Mouse (Mus musculus) forebrain, embryonic 11.5 days (tissue): Measurements from ENCODE around the gene Atp2c1. TPM values are rescaled to one million over a fixed set of nuclear protein-coding genes. Genes with fewer than 3 reads are reported as not detected.

Experiments used
- ATAC-seq: fragments of 200-750 bp; cut with Nextera tagmentation; replicated peaks from 2 replicates; pipeline ENCODE4 v1.8.0; 2017; ENCODE audit warnings: moderate TSS enrichment; ENCODE audit not compliant: low FRiP score
- DNase-seq: peaks from one replicate; pipeline ENCODE4 v3.0.0-alpha.2; 2017; ENCODE audit warnings: low spot score
- H3K27ac ChIP-seq: fragments of 300-500 bp; sonication (generic); 2 replicates; pipeline ENCODE4 v1.5.1; 2014; ENCODE audit warnings: low read depth, low read length
- H3K27me3 ChIP-seq: fragments of 300-500 bp; sonication (generic); 2 replicates; pipeline ENCODE4 v1.6.1; 2014; ENCODE audit warnings: mild to moderate bottlenecking, low read length, mixed read lengths; ENCODE audit not compliant: control insufficient read depth, insufficient read depth
- H3K36me3 ChIP-seq: fragments of 300-500 bp; sonication (generic); 2 replicates; pipeline ENCODE4 v1.6.1; 2014; ENCODE audit warnings: mild to moderate bottlenecking, low read length, moderate library complexity, mixed read lengths; ENCODE audit not compliant: control insufficient read depth, insufficient read depth
- H3K4me1 ChIP-seq: fragments of 300-500 bp; sonication (generic); replicated peaks from 2 replicates; pipeline ENCODE4 v1.6.1; 2014; ENCODE audit warnings: low read length, mixed read lengths; ENCODE audit not compliant: control insufficient read depth, insufficient read depth
- H3K4me2 ChIP-seq: fragments of 300-500 bp; sonication (generic); 2 replicates; pipeline ENCODE4 v1.6.1; 2014; ENCODE audit warnings: low read depth, mild to moderate bottlenecking, low read length, moderate library complexity, mixed read lengths; ENCODE audit not compliant: severe bottlenecking
- H3K4me3 ChIP-seq: fragments of 300-500 bp; sonication (generic); 2 replicates; pipeline ENCODE4 v1.5.1; 2014; ENCODE audit warnings: low read depth, low read length
- H3K9ac ChIP-seq: fragments of 300-500 bp; sonication (generic); 2 replicates; pipeline ENCODE4 v1.6.1; 2014; ENCODE audit warnings: low read length
- H3K9me3 ChIP-seq: fragments of 300-500 bp; sonication (generic); 2 replicates; pipeline ENCODE4 v1.6.1; 2016; ENCODE audit warnings: low read length, mixed read lengths; ENCODE audit not compliant: control insufficient read depth
- WGBS: fragments of 180-500 bp; shearing (Covaris S2); extraction: QIAGEN DNeasy Blood & Tissue Kit; methylation state at CpG from one replicate; pipeline ENCODE4 v1.1.7; 2014; 5-methylcytosine and 5-hydroxymethylcytosine counted together
- polyA plus RNA-seq: library from polyadenylated mRNA; unstranded; fragments of >200 nt; fragmentation: Nextera tagmentation; extraction: Ambion mirVana; gene quantifications from 2 replicates; pipeline ENCODE4 v1.2.1, GENCODE M21; 2014

The Atp2c1 gene
- polyA plus RNA-seq, 1 experiment from 2014 or later = 69.5 TPM

GRCm38 (mm10) chr9:105502389-105502788 is 24.7 kb downstream of the Atp2c1 start:
- Histone ChIP-seq H3K27me3 (no peaks in the 10 kb centered on the region), H3K36me3 (no peaks in the 10 kb centered on the region), H3K4me1 (no peaks in the 10 kb centered on the region), H3K9me3 (no peaks in the 10 kb centered on the region), H3K4me2 (no peak overlapping the region), H3K9ac (no peak overlapping the region), H3K27ac (no peak overlapping the region), H3K4me3 (no peak overlapping the region)
- ATAC-seq (no peak), DNase-seq (no peak)
- WGBS = 69% methylated on average over 4 of the region's 4 CpGs

DNA sequence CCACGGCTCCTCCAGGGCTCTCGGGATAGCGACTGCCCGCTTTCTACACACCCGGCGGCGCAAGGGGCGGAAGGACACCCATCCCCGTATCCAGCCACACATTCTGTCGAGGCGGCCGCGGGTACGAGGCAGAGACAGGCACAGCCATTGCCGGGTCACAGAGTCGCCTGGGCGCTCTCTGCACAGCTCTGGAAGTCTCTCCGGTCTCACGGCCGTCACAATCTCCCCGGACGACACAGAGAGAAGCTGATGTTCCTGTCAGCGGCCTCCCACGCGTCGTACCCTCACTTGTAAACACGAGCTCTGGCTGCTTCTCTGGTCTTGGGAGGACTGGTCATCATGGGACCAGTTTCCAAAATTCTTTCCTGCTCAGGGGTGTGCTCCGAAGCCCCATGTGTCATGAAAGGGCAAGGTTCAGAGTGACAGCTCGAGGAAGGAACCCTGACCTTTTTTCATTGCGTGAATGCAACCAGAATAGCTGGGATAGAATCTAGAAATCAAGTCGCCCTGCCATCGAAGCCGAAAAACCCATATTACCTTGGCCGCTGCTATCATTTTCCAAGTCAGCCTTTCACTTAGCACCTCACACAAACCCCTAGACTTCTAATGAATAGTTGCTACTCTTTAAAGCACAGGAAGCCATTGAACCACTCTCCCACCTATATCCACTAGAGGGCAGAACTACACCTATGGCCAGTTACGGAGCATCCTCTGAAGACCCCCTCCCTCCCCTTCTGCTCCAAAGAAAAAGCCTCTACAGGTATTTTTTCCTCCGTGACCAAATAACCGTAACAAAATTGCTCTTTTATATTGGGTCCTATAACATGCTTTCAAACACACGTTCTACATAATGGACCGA is 31.6 kb downstream of the Atp2c1 start:
- WGBS = 2% methylated on average over 39 of the region's 39 CpGs
- no peaks in the 10 kb centered on the region for H3K9me3 ChIP-seq
- H3K27ac ChIP-seq = peak overlapping the region; percentile 95
- ATAC-seq (peak; percentile 31), DNase-seq (peak; percentile 64)
- H3K27me3 ChIP-seq = no peaks in the 10 kb centered on the region
- H3K36me3 ChIP-seq = no peaks in the 10 kb centered on the region
- peak overlapping the region; percentile 96 for H3K4me2 ChIP-seq
- H3K4me1 ChIP-seq = peaks cover 3% of the 10 kb centered on the region
- peak overlapping the region; percentile 86 for H3K4me3 ChIP-seq
- peak overlapping the region; percentile 93 for H3K9ac ChIP-seq

DNA sequence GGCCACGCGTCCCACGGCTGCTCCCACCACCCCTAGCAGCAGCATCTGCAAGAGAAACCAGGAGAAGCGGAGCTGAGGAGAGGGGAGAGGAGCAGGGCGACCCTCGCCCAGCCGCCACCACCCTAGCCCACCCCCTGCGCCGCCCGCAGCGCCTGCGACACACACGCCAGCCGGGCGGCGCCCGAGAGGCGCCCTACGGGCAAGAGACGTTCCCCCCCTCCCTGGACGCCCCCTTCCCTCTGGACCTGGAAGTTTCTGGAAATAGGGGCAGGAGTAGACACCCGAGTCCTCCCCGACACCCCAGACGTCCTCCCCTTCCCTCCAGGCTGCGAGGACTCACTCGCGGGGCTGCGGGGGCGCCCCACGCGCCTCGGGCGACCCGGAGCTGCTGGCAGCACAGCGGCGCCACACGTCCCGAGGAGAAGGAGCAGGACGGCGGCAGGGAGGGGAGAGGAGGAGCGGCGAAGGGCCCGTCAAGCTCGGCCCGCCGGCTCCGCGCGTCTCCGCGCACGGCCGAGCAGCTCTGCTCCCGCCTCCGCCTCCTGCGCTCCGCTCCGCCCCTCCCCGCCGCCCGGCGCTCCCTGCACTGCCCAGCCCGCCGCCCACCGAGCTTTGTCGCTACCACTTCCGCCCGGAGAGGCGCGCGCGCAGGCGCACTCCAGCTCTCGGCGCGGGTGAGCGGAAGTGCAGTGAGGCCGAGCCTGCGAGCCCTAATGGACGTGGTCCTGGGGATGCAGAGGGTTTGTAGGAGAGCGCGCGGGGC is 32.4 kb downstream of the Atp2c1 start:
- under 1% methylated on average over 63 of the region's 83 CpGs for WGBS
- H3K4me1 ChIP-seq = peaks cover 3% of the 10 kb centered on the region
- H3K36me3 ChIP-seq = no peaks in the 10 kb centered on the region
- ATAC-seq (peak; percentile 99), DNase-seq (peak; percentile 99)
- no peaks in the 10 kb centered on the region for H3K9me3 ChIP-seq
- H3K27ac ChIP-seq = peak overlapping the region; percentile 95
- no peaks in the 10 kb centered on the region for H3K27me3 ChIP-seq
- H3K9ac ChIP-seq = peak overlapping the region; percentile 93
- H3K4me3 ChIP-seq = peak overlapping the region; percentile 86
- peak overlapping the region; percentile 96 for H3K4me2 ChIP-seq

GRCm38 (mm10) chr9:105492744-105493143 is 34.4 kb downstream of the Atp2c1 start:
- Histone ChIP-seq H3K9me3 (no peaks in the 10 kb centered on the region), H3K27ac (no peak overlapping the region), H3K9ac (no peak overlapping the region), H3K4me3 (no peak overlapping the region), H3K36me3 (no peaks in the 10 kb centered on the region), H3K27me3 (no peaks in the 10 kb centered on the region), H3K4me2 (no peak overlapping the region), H3K4me1 (peaks cover 3% of the 10 kb centered on the region)
- DNase-seq (no peak), ATAC-seq (no peak)
- 80% methylated on average over 3 of the region's 3 CpGs for WGBS

GRCm38 (mm10) chr9:105488363-105488762 is 38.8 kb downstream of the Atp2c1 start:
- no peaks in the 10 kb centered on the region for H3K36me3 ChIP-seq
- no peak for ATAC-seq
- no peaks in the 10 kb centered on the region for H3K27me3 ChIP-seq
- no peak overlapping the region for H3K27ac ChIP-seq
- no peaks in the 10 kb centered on the region for H3K9me3 ChIP-seq
- peaks cover 3% of the 10 kb centered on the region; the same call in 1 of the 2 replicates for H3K4me1 ChIP-seq
- DNase-seq = no peak
- H3K9ac ChIP-seq = no peak overlapping the region
- 83% methylated on average over 5 of the region's 5 CpGs for WGBS
- H3K4me3 ChIP-seq = no peak overlapping the region
- no peak overlapping the region for H3K4me2 ChIP-seq

- no peak for DNase-seq
- Histone ChIP-seq H3K4me1 (no peaks in the 10 kb centered on the region), H3K9ac (no peak overlapping the region), H3K9me3 (no peaks in the 10 kb centered on the region), H3K27ac (no peak overlapping the region), H3K36me3 (no peaks in the 10 kb centered on the region), H3K4me3 (no peak overlapping the region), H3K27me3 (no peaks in the 10 kb centered on the region), H3K4me2 (no peak overlapping the region)
- ATAC-seq = no peak
- 89% methylated on average over 5 of the region's 5 CpGs for WGBS
Observed at GRCm38 (mm10) chr9:105484338-105485084, 42.6 kb downstream of the Atp2c1 start.

DNA sequence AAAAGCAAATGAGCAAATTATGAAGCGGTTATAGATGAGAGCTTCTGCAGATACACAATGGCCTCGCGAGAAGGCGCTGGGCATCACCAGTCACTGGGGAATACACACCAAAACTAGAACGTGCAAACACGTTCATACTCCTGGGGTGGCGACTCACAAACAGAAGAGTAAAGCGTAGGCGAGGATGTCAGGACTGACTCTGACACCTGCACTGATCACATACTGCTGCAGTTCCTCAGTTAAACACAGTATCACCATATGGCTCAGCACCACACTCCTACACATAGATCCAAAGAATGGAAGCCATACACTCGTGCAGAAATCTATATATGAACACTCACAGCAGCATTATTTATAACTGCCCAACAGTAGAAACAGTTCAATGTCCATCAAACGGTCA is 43.2 kb downstream of the Atp2c1 start:
- 89% methylated on average over 11 of the region's 11 CpGs for WGBS
- no peak overlapping the region for H3K9ac ChIP-seq

GRCm38 (mm10) chr9:105482715-105483510 is 44.2 kb downstream of the Atp2c1 start:
- Histone ChIP-seq H3K27me3 (no peaks in the 10 kb centered on the region), H3K4me1 (no peaks in the 10 kb centered on the region), H3K36me3 (no peaks in the 10 kb centered on the region), H3K4me2 (no peak overlapping the region), H3K4me3 (no peak overlapping the region), H3K9ac (no peak overlapping the region), H3K9me3 (no peaks in the 10 kb centered on the region), H3K27ac (no peak overlapping the region)
- DNase-seq (no peak), ATAC-seq (no peak)
- 93% methylated on average over 4 of the region's 4 CpGs for WGBS

More for the DNA sequence above, 43.2 kb downstream of the Atp2c1 start:
- Histone ChIP-seq H3K27ac (no peak overlapping the region), H3K36me3 (no peaks in the 10 kb centered on the region), H3K9me3 (no peaks in the 10 kb centered on the region), H3K4me2 (no peak overlapping the region), H3K4me3 (no peak overlapping the region), H3K4me1 (no peaks in the 10 kb centered on the region), H3K27me3 (no peaks in the 10 kb centered on the region)
- ATAC-seq (no peak), DNase-seq (no peak)
